Mouse (Mus musculus) intestine, embryonic 16.5 days (tissue): ENCODE results near the gene Mgat5. TPM values are rescaled to one million over a fixed set of nuclear protein-coding genes. Genes with fewer than 3 reads are reported as not detected.

Experiments
- ATAC-seq: fragments of 200-750 bp; cut with Nextera tagmentation; 2 replicates; pipeline ENCODE4 v1.8.0; 2017; ENCODE audit warnings: moderate TSS enrichment, moderate library complexity
- H3K27ac ChIP-seq: fragments of 300-500 bp; sonication (generic); 2 replicates; pipeline ENCODE4 v1.5.1; 2014; ENCODE audit warnings: mild to moderate bottlenecking, low read length
- H3K27me3 ChIP-seq: fragments of 300-500 bp; sonication (generic); replicated peaks from 2 replicates; pipeline ENCODE4 v1.6.1; 2014; ENCODE audit warnings: low read length, control low read depth, mixed read lengths; ENCODE audit not compliant: control insufficient read depth, insufficient read depth
- H3K36me3 ChIP-seq: fragments of 300-500 bp; sonication (generic); 2 replicates; pipeline ENCODE4 v1.6.1; 2014; ENCODE audit warnings: low read length, control low read depth; ENCODE audit not compliant: control insufficient read depth, insufficient read depth
- H3K4me1 ChIP-seq: fragments of 300-500 bp; sonication (generic); 2 replicates; pipeline ENCODE4 v1.6.1; 2014; ENCODE audit warnings: low read length, control low read depth, mixed read lengths; ENCODE audit not compliant: control insufficient read depth, insufficient read depth
- H3K4me2 ChIP-seq: fragments of 300-500 bp; sonication (generic); 2 replicates; pipeline ENCODE4 v1.6.1; 2014; ENCODE audit warnings: low read depth, low read length, control low read depth
- H3K4me3 ChIP-seq: fragments of 300-500 bp; sonication (generic); 2 replicates; pipeline ENCODE4 v1.5.1; 2014; ENCODE audit warnings: mild to moderate bottlenecking, low read length
- H3K9ac ChIP-seq: fragments of 300-500 bp; sonication (generic); 2 replicates; pipeline ENCODE4 v1.6.1; 2014; ENCODE audit warnings: low read depth, low read length
- H3K9me3 ChIP-seq: fragments of 300-500 bp; sonication (generic); 2 replicates; pipeline ENCODE4 v1.6.1; 2016; ENCODE audit warnings: low read length, control low read depth; ENCODE audit not compliant: control insufficient read depth
- WGBS: fragments of 180-500 bp; shearing (Covaris S2); extraction: QIAGEN DNeasy Blood & Tissue Kit; methylation state at CpG from one replicate; pipeline ENCODE4 v1.1.7; 2014; 5-methylcytosine and 5-hydroxymethylcytosine counted together
- polyA plus RNA-seq: library from polyadenylated mRNA; unstranded; fragments of >200 nt; fragmentation: Nextera tagmentation; extraction: Ambion mirVana; gene quantifications from 2 replicates; pipeline ENCODE4 v1.2.1, GENCODE M21; 2015

Mgat5 gene
- polyA plus RNA-seq, 1 experiment from 2014 or later: 5.9 TPM

- H3K27ac ChIP-seq: no peak overlapping the region
Observed at GRCm38 (mm10) chr1:127508921-127509320, 304.1 kb downstream of the Mgat5 start.

GRCm38 (mm10) chr1:127511362-127511761 lies 306.5 kb downstream of the Mgat5 start:
- WGBS: 88% methylated on average over 6 of the region's 6 CpGs
- H3K4me1 ChIP-seq: no peaks in the 10 kb centered on the region
- H3K27me3 ChIP-seq: no peaks in the 10 kb centered on the region
- H3K27ac ChIP-seq: no peak overlapping the region
- no peak overlapping the region for H3K9ac ChIP-seq
- no peak overlapping the region for H3K4me2 ChIP-seq
- no peak for ATAC-seq
- H3K4me3 ChIP-seq: no peak overlapping the region
- no peaks in the 10 kb centered on the region for H3K9me3 ChIP-seq
- H3K36me3 ChIP-seq: no peaks in the 10 kb centered on the region

More at GRCm38 (mm10) chr1:127508921-127509320, 304.1 kb downstream of the Mgat5 start:
- no peaks in the 10 kb centered on the region for H3K9me3 ChIP-seq
- WGBS: 72% methylated on average over 8 of the region's 8 CpGs
- H3K27me3 ChIP-seq: no peaks in the 10 kb centered on the region
- H3K4me3 ChIP-seq: no peak overlapping the region
- no peak overlapping the region for H3K9ac ChIP-seq
- no peaks in the 10 kb centered on the region for H3K4me1 ChIP-seq
- no peak overlapping the region for H3K4me2 ChIP-seq
- H3K36me3 ChIP-seq: no peaks in the 10 kb centered on the region
- ATAC-seq: no peak

GRCm38 (mm10) chr1:127512709-127513108 lies 307.9 kb downstream of the Mgat5 start:
- Histone ChIP-seq H3K9ac (no peak overlapping the region), H3K4me1 (no peaks in the 10 kb centered on the region), H3K27me3 (no peaks in the 10 kb centered on the region), H3K36me3 (no peaks in the 10 kb centered on the region), H3K27ac (no peak overlapping the region), H3K4me2 (no peak overlapping the region), H3K4me3 (no peak overlapping the region), H3K9me3 (no peaks in the 10 kb centered on the region)
- no peak for ATAC-seq
- 73% methylated on average over 6 of the region's 6 CpGs for WGBS

DNA sequence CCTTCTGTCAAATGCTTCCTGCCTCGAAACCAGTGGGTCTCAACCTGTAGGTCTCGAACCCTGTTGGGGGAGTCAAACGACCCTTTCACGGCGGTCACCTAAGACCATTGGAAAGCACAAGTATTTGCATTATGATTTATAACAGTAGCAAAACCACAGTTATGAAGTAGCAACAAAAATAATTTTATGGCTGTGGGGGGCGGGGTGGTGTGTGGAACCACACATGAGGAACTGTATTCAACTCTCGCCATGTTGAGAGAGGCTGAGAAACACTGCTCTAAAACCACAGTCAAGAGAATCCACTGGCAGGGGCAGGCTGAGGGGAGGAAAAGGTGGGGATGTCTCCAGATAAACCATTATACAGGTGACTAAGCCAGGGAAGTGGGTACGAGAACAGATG lies 308.3 kb downstream of the Mgat5 start:
- Histone ChIP-seq H3K27ac (no peak overlapping the region), H3K4me3 (no peak overlapping the region), H3K9me3 (no peaks in the 10 kb centered on the region), H3K36me3 (no peaks in the 10 kb centered on the region), H3K9ac (no peak overlapping the region), H3K4me1 (no peaks in the 10 kb centered on the region), H3K27me3 (no peaks in the 10 kb centered on the region), H3K4me2 (no peak overlapping the region)
- WGBS: 86% methylated on average over 8 of the region's 8 CpGs
- ATAC-seq: no peak

DNA sequence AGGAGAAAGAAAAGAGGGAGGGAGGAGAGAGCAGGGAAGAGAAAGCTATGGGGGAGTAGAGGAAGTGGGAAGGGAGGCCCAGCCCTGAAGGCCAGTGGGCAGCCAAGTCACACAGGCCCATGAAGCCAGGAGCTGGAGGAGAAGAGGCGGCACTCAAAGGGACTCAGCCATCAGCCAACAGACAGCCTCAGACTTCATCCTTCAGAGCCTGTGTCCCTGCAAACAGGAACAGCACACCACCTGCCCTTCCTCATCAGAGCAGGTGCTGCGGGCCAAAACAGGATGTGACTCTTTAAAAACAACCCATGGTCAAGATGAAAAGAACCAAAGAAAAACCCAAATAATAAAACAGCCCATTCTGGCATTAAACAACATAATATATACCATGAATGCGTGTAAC lies 308.8 kb downstream of the Mgat5 start:
- Histone ChIP-seq H3K9me3 (no peaks in the 10 kb centered on the region), H3K4me1 (no peaks in the 10 kb centered on the region), H3K4me2 (no peak overlapping the region), H3K36me3 (no peaks in the 10 kb centered on the region), H3K4me3 (no peak overlapping the region), H3K9ac (no peak overlapping the region), H3K27ac (no peak overlapping the region), H3K27me3 (no peaks in the 10 kb centered on the region)
- 88% methylated on average over 3 of the region's 3 CpGs for WGBS
- no peak for ATAC-seq

- Histone ChIP-seq H3K27me3 (no peaks in the 10 kb centered on the region), H3K4me3 (no peak overlapping the region), H3K9me3 (no peaks in the 10 kb centered on the region), H3K9ac (no peak overlapping the region), H3K4me1 (no peaks in the 10 kb centered on the region), H3K4me2 (no peak overlapping the region), H3K27ac (no peak overlapping the region), H3K36me3 (no peaks in the 10 kb centered on the region)
- no peak for ATAC-seq
- WGBS: 74% methylated on average over 3 of the region's 3 CpGs
Observed at GRCm38 (mm10) chr1:127514479-127514878, 309.7 kb downstream of the Mgat5 start.

- Histone ChIP-seq H3K9me3 (no peaks in the 10 kb centered on the region), H3K27me3 (no peaks in the 10 kb centered on the region), H3K4me3 (no peak overlapping the region), H3K27ac (no peak overlapping the region), H3K4me1 (no peaks in the 10 kb centered on the region), H3K9ac (no peak overlapping the region), H3K4me2 (no peak overlapping the region), H3K36me3 (no peaks in the 10 kb centered on the region)
- no peak for ATAC-seq
- 95% methylated on average over 10 of the region's 10 CpGs for WGBS
Observed at GRCm38 (mm10) chr1:127514888-127515287, 310.1 kb downstream of the Mgat5 start.

- no peaks in the 10 kb centered on the region for H3K9me3 ChIP-seq
- no peaks in the 10 kb centered on the region for H3K36me3 ChIP-seq
- H3K27me3 ChIP-seq: no peaks in the 10 kb centered on the region
- no peak overlapping the region for H3K4me2 ChIP-seq
- no peak overlapping the region for H3K4me3 ChIP-seq
- H3K4me1 ChIP-seq: no peaks in the 10 kb centered on the region
- no peak overlapping the region for H3K27ac ChIP-seq
- H3K9ac ChIP-seq: no peak overlapping the region
- ATAC-seq: no peak
- WGBS: 80% methylated on average over 8 of the region's 8 CpGs
Observed at GRCm38 (mm10) chr1:127523364-127523763, 318.5 kb downstream of the Mgat5 start.

DNA sequence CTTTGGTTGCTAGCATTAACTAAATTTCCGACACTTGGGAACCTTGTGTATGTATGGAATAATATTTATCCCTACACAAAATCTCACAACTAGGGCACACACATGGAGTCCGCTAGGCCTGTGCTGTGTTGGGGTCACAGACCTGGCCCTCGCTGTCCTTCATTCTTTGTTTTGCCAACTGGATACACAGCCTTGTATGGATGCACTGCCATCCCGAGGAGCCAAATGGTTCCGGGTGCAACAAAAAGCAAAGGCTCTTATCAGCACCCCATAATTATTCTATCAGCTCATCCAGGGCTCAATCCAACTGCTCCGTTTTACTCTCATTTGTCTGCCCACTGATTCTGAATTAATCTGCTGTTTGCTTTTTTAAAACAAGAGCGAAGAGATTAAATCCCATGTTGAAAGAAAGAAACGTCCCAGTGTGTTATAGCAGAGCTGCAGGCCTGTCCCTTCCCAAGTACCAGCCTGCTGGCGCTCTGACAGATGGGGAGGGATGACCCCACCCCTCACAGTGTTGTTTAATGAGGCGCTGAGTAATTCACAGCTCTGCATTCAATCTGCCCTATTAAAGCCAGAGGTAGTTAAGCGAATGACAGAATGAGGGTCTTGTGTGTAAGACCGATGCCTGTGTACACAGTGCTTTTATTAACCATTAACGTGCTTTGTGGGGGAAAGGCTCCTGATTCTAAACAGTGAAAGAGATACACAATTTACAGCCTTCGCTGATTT lies 326.2 kb downstream of the Mgat5 start:
- Histone ChIP-seq H3K4me3 (no peak overlapping the region), H3K9me3 (no peaks in the 10 kb centered on the region), H3K36me3 (no peaks in the 10 kb centered on the region), H3K9ac (no peak overlapping the region), H3K4me2 (no peak overlapping the region), H3K27me3 (no peaks in the 10 kb centered on the region), H3K27ac (no peak overlapping the region), H3K4me1 (no peaks in the 10 kb centered on the region)
- WGBS: 24% methylated on average over 14 of the region's 14 CpGs
- peak; percentile 64 for ATAC-seq

DNA sequence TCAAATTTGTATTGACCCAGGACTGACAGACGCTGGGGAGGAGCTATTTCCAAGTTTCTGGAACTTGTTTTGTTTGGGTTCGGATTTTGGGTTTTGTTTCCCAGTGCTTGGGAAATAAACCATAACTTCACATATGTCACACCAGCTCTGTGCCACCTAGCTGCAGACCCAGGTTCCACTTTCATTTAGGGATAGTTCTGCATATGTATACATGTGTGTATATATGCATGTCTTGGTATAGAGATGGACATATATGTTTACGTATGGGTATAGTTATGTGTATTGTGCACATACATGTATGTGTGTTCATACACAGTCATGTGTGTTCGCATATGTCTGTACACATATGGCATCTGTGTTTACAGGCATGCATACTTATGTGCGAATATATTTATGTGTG lies 326.9 kb downstream of the Mgat5 start:
- H3K27ac ChIP-seq: no peak overlapping the region
- H3K9ac ChIP-seq: no peak overlapping the region
- H3K4me1 ChIP-seq: no peaks in the 10 kb centered on the region
- WGBS: 61% methylated on average over 5 of the region's 5 CpGs
- no peaks in the 10 kb centered on the region for H3K36me3 ChIP-seq
- no peaks in the 10 kb centered on the region for H3K27me3 ChIP-seq
- H3K4me2 ChIP-seq: no peak overlapping the region
- ATAC-seq: no peak
- no peaks in the 10 kb centered on the region for H3K9me3 ChIP-seq
- H3K4me3 ChIP-seq: no peak overlapping the region
